Mouse (Mus musculus) kidney, adult 2 months (tissue): ENCODE measurements around the gene Slco2a1.

ENCODE experiments used
- CTCF ChIP-seq: fragments of 200-500 bp; conservative IDR thresholded peaks from 2 replicates; pipeline ENCODE4 v1.5.1; 2011; ENCODE audit warnings: low read depth, mild to moderate bottlenecking, control low read depth, low read length, moderate library complexity, mixed read lengths; ENCODE audit not compliant: insufficient read depth, insufficient read length
- POLR2A ChIP-seq: fragments of 200-500 bp; IDR thresholded peaks from one replicate; pipeline ENCODE4 v1.6.1; 2011; ENCODE audit warnings: low read depth, low read length, control low read depth

DNA sequence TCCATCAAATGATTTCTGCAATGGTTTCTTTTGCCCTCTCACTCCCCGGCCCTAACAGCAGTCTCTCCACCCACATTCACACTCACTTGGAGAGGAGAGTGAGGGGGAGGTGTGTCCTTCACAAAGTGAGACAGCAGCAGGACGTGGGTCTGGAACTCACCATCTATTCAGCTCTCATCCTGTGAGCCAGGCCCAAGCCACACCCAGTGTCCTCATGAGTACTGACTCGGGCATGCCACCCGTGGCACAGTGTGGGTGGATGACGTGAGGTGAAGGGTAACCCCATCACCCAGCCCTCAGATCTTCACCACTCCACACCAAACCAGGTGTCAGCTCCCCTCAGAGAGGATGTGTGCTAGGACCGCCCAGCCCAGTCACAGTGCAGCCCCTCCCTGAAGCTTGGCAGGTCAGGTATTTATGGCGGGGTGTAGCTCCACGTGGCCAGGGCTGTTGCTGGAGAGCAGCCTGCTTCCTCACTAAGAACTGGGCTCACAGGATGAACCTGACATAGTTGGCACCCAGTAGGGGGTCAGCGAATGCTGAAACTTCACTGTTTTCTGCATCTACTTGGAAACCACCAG is 146.0 kb downstream of the Slco2a1 start:
- TF ChIP-seq POLR2A (no peak), CTCF (no peak)
